Mouse (Mus musculus) olfactory bulb, adult 2 months (tissue): Measurements from ENCODE around the gene Sost.

Experiments used
- CTCF ChIP-seq: fragments of 200-500 bp; IDR thresholded peaks from 2 replicates; pipeline ENCODE4 v1.5.1; 2012; ENCODE audit warnings: low read depth, mild to moderate bottlenecking, low read length, moderate library complexity; ENCODE audit not compliant: insufficient read depth
- POLR2A ChIP-seq: fragments of 200-500 bp; IDR thresholded peaks from 2 replicates; pipeline ENCODE4 v1.6.1; 2012; ENCODE audit warnings: mild to moderate bottlenecking, low read depth, low read length, moderate library complexity; ENCODE audit not compliant: insufficient read depth

GRCm38 (mm10) chr11:102010140-102010539, 43.3 kb upstream of the Sost start:
- TF ChIP-seq CTCF = no peak
- TF ChIP-seq POLR2A = no peak
